Mouse (Mus musculus): Measurements from ENCODE around the gene Denr. TPM values are rescaled to one million over a fixed set of nuclear protein-coding genes. Genes with fewer than 3 reads are reported as not detected.

Denr gene
- total RNA-seq, 2 experiments from 2014 or later, result 56.7 to 61.4 TPM

- no peak for DNase-seq
Observed at GRCm38 (mm10) chr5:123907631-123907977, 629 bp downstream of the Denr start.

- no peak for DNase-seq
Observed at GRCm38 (mm10) chr5:123914852-123915251, 7.9 kb downstream of the Denr start.

- no peak for DNase-seq
Observed at GRCm38 (mm10) chr5:123922112-123922511, 15.1 kb downstream of the Denr start.

GRCm38 (mm10) chr5:123927118-123927517 is 20.1 kb downstream of the Denr start, which contains the start of gene Gm43518:
Gene Gm43518, plus strand, starts transcription at chr5:123927418.
- DNase-seq, result no peak

GRCm38 (mm10) chr5:123930508-123930989 is 23.6 kb downstream of the Denr start, which contains the start of gene Ccdc62:
Gene Ccdc62, plus strand, starts transcription at chr5:123930679.
- DNase-seq, result peak; percentile 96

- DNase-seq, result no peak
Observed at GRCm38 (mm10) chr5:123931131-123931530, 24.2 kb downstream of the Denr start.

GRCm38 (mm10) chr5:123932927-123933326 is 26.0 kb downstream of the Denr start:
- no peak for DNase-seq

- no peak for DNase-seq
Observed at GRCm38 (mm10) chr5:123933556-123933955, 26.6 kb downstream of the Denr start.

- peak; percentile 27 for DNase-seq
Observed at GRCm38 (mm10) chr5:123933957-123934591, 27.1 kb downstream of the Denr start.

GRCm38 (mm10) chr5:123935931-123936330 is 29.0 kb downstream of the Denr start:
- no peak for DNase-seq

GRCm38 (mm10) chr5:123938479-123938878 is 31.5 kb downstream of the Denr start:
- DNase-seq, result no peak

GRCm38 (mm10) chr5:123946546-123946945 is 39.6 kb downstream of the Denr start:
- peak; percentile 18 for DNase-seq

- DNase-seq, result no peak
Observed at GRCm38 (mm10) chr5:123947041-123947761, 40.2 kb downstream of the Denr start.

- no peak for DNase-seq
Observed at GRCm38 (mm10) chr5:123952365-123953045, 45.5 kb downstream of the Denr start.

- DNase-seq, result no peak
Observed at GRCm38 (mm10) chr5:123957213-123957612, 50.2 kb downstream of the Denr start.

GRCm38 (mm10) chr5:123959018-123959417 is 52.0 kb downstream of the Denr start:
- no peak for DNase-seq

- no peak for DNase-seq
Observed at GRCm38 (mm10) chr5:123960129-123960528, 53.2 kb downstream of the Denr start.

- DNase-seq, result no peak
Observed at GRCm38 (mm10) chr5:123961046-123961445, 54.1 kb downstream of the Denr start.

- no peak for DNase-seq
Observed at GRCm38 (mm10) chr5:123964208-123964607, 57.2 kb downstream of the Denr start.

- DNase-seq, result no peak
Observed at GRCm38 (mm10) chr5:123966759-123967158, 59.8 kb downstream of the Denr start.

- no peak for DNase-seq
Observed at GRCm38 (mm10) chr5:123968468-123968867, 61.5 kb downstream of the Denr start.

- no peak for DNase-seq
Observed at GRCm38 (mm10) chr5:123969216-123969615, 62.2 kb downstream of the Denr start.

GRCm38 (mm10) chr5:123970576-123970975 is 63.6 kb downstream of the Denr start:
- no peak for DNase-seq
